Mouse (Mus musculus): ENCODE data around the gene Sec63. TPM values are rescaled to one million over a fixed set of nuclear protein-coding genes. Genes with fewer than 3 reads are reported as not detected.

The Sec63 gene
- polyA plus RNA-seq, 1 experiment, result 66.4 TPM

DNA sequence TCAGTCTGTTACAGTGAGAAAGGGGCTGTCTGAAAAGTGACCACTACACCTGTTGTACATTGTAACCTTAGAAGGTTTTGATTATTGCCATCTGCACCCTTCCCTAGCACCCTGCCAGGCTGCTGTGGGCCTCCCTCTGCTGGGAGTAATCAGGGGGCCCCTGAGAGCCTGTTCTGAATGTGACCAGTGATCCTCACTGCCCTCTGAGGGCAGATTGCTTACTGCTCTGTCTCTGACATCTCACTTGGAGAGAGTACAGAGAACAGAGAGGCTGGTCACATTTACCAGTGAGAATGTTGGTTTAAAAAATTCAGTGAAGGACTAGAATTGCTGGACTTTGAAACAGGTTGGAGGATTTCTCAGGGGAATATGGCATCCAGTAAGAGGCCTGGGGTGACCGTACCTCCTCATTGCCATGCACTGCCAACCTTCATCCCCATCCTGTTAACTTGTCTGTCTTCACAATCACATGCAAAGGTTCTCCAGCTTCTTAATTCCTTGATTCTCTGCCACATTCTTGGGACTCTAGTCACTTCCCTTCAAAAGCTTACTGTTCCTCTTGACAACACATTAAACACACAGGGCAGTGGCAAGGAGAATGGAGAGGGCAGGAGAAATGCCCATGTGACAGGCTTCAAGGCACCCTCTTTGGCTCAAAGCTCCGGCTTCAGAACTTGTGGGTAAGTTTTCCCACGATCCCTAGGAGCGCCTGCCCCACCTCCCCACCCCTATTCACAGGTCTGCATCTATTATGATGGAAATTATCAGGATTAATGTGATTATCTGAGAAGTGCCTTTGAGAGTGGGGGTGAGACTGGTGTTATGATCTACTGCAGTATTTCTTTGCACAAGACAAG lies 72.8 kb downstream of the Sec63 start:
- TF ChIP-seq CTCF (IDR thresholded peaks at IDR 0.05; ENCODE audit: control insufficient read depth, insufficient read depth, low read length) (no peak), POLR2A (IDR thresholded peaks at IDR 0.05; ENCODE audit: borderline replicate concordance, control insufficient read depth, low read depth, low read length) (no peak)
- Histone ChIP-seq H3K4me1 (ENCODE audit: control insufficient read depth, insufficient read depth, low read length) (no peaks in the 10 kb centered on the region), H3K4me3 (replicated peaks; ENCODE audit: control insufficient read depth, low read depth, low read length) (no peak overlapping the region), H3K27ac (ENCODE audit: control insufficient read depth, insufficient read depth, low read depth, low read length, poor library complexity) (no peak overlapping the region)
- WGBS, result 81% methylated on average over 4 of the region's 4 CpGs

DNA sequence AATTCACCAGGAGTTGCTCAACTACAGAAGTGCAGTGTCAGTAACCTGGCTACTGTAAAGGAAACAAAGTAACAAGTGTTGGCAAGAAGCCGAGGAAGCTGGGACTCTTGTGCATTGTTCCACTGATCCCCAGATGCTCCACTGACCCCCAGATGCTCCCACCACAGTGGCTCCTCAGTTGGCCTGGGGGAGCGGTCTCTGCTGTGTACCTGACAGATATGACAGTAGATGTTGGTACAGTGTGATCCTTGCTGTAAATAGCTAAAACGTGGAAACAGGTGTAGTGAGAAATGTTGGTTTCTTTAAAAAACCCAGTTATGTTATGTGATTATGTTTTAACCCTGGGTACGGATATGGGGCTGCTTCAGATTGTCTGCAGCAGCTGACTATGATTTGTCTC lies 76.8 kb downstream of the Sec63 start:
- H3K4me3 ChIP-seq (replicated peaks; ENCODE audit: control insufficient read depth, low read depth, low read length), result no peak overlapping the region
- H3K27ac ChIP-seq (ENCODE audit: control insufficient read depth, insufficient read depth, low read depth, low read length, poor library complexity), result no peak overlapping the region
- TF ChIP-seq CTCF (IDR thresholded peaks at IDR 0.05; ENCODE audit: control insufficient read depth, insufficient read depth, low read length) (no peak), POLR2A (IDR thresholded peaks at IDR 0.05; ENCODE audit: borderline replicate concordance, control insufficient read depth, low read depth, low read length) (no peak)
- no peaks in the 10 kb centered on the region for H3K4me1 ChIP-seq (ENCODE audit: control insufficient read depth, insufficient read depth, low read length)
- whole genome bisulfite sequencing, result 72% methylated on average over 4 of the region's 4 CpGs

DNA sequence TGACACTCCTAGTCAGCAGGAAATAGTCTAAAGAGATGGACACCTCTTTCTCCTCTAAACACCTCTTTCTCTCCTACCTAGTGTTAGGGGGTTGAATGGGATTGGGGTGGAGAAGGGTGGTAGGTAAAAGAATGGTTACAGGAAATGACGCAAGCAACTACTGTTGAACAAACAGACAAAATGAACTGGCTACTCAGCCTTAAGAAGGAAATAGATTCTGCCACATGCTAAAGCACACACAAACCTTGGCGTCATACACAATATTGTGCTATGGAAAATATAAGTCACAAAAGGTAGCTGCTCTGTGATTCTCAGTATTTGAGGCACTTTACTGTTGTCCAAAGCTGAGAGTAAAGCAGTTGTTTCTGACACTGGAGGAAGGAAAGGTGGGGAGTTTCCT lies 77.4 kb downstream of the Sec63 start:
- WGBS, result 70% methylated on average over 2 of the region's 2 CpGs
- no peak overlapping the region for H3K4me3 ChIP-seq (replicated peaks; ENCODE audit: control insufficient read depth, low read depth, low read length)
- H3K27ac ChIP-seq (ENCODE audit: control insufficient read depth, insufficient read depth, low read depth, low read length, poor library complexity), result no peak overlapping the region
- TF ChIP-seq CTCF (IDR thresholded peaks at IDR 0.05; ENCODE audit: control insufficient read depth, insufficient read depth, low read length) (no peak), POLR2A (IDR thresholded peaks at IDR 0.05; ENCODE audit: borderline replicate concordance, control insufficient read depth, low read depth, low read length) (no peak)
- H3K4me1 ChIP-seq (ENCODE audit: control insufficient read depth, insufficient read depth, low read length), result no peaks in the 10 kb centered on the region

DNA sequence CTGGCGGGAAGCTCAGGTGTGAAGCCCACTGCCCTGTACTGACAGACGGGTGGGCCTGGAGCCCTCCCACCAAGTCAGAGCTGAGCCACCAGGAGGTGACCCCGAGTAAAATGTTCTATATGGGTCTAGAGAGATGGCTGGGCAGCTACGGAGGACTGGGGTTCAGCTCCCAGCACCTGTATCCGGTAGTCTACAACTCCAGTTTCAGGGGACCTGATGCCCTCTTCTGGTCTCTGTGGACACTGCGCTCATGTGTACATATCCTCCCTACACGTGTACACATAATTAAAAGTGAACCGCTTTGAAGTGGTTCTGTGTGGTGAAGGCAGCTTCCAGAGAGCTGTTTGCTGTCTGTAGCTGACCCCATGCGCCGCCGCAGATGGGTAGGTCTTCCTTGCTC lies 78.7 kb downstream of the Sec63 start:
- 89% methylated on average over 11 of the region's 11 CpGs for WGBS
- no peak overlapping the region for H3K27ac ChIP-seq (ENCODE audit: control insufficient read depth, insufficient read depth, low read depth, low read length, poor library complexity)
- H3K4me1 ChIP-seq (ENCODE audit: control insufficient read depth, insufficient read depth, low read length), result no peaks in the 10 kb centered on the region
- no peak for TF ChIP-seq CTCF (IDR thresholded peaks at IDR 0.05; ENCODE audit: control insufficient read depth, insufficient read depth, low read length)
- TF ChIP-seq POLR2A (IDR thresholded peaks at IDR 0.05; ENCODE audit: borderline replicate concordance, control insufficient read depth, low read depth, low read length), result no peak
- no peak overlapping the region for H3K4me3 ChIP-seq (replicated peaks; ENCODE audit: control insufficient read depth, low read depth, low read length)

DNA sequence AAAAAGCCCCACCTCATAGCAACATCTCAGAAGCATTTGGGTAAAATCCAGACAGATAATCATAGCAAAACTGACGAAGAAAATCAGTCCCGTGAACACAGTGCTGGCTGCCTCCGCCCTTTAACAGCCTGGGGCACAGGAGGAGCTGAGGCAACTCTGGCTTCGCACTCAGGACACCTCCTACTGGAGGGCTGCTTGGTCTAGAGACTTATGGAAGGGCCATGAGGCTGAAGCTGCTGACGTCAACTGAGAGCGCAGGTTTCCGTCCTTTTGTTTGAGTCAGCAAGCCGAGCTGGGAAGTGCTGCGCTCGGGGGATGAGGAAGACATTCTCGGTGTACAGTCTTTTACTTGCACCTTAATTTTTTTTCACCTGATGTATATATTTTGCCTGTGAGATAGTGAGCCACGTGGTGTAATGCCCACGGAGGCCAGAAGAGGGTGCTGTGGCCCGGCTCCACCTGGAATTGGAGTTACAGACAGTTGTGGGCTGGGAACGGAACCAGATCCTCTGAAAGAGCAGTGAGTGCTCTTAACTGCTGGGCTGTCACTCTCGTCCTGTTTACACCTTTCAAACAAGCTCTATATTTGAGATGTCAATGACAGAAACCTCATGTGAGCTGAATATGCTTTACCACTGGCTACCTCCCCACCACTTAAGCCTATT lies 80.4 kb downstream of the Sec63 start:
- TF ChIP-seq CTCF (IDR thresholded peaks at IDR 0.05; ENCODE audit: control insufficient read depth, insufficient read depth, low read length) (peak; percentile 65), POLR2A (IDR thresholded peaks at IDR 0.05; ENCODE audit: borderline replicate concordance, control insufficient read depth, low read depth, low read length) (no peak)
- H3K4me1 ChIP-seq (ENCODE audit: control insufficient read depth, insufficient read depth, low read length), result no peaks in the 10 kb centered on the region
- WGBS, result 74% methylated on average over 16 of the region's 16 CpGs

DNA sequence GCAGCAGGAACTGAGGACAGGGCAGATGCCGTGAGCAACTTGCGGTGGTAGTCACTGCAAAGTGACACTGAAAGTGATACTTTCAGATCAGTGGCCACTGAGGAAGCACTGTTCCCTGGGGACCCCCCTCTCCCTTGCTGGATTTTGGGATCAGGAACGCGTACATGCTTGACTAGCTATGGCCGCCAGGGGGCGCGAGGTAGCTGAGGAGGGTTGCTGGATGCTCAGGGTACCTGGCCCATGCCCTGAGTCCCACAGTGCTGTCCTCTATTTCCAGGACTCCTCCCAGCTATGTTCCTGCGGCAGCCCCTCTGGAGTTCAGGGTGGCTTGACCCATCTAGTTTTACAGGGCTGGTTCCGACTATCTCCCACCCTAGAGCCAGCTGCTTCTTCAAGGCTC lies 81.1 kb downstream of the Sec63 start:
- Histone ChIP-seq H3K4me3 (replicated peaks; ENCODE audit: control insufficient read depth, low read depth, low read length) (no peak overlapping the region), H3K27ac (ENCODE audit: control insufficient read depth, insufficient read depth, low read depth, low read length, poor library complexity) (no peak overlapping the region), H3K4me1 (ENCODE audit: control insufficient read depth, insufficient read depth, low read length) (no peaks in the 10 kb centered on the region)
- 29% methylated on average over 9 of the region's 9 CpGs for WGBS
- TF ChIP-seq POLR2A (IDR thresholded peaks at IDR 0.05; ENCODE audit: borderline replicate concordance, control insufficient read depth, low read depth, low read length), result no peak
- peak; percentile 91 for TF ChIP-seq CTCF (IDR thresholded peaks at IDR 0.05; ENCODE audit: control insufficient read depth, insufficient read depth, low read length)

More for the DNA sequence above, 80.4 kb downstream of the Sec63 start:
- no peak overlapping the region for H3K4me3 ChIP-seq (replicated peaks; ENCODE audit: control insufficient read depth, low read depth, low read length)
- H3K27ac ChIP-seq (ENCODE audit: control insufficient read depth, insufficient read depth, low read depth, low read length, poor library complexity), result no peak overlapping the region

DNA sequence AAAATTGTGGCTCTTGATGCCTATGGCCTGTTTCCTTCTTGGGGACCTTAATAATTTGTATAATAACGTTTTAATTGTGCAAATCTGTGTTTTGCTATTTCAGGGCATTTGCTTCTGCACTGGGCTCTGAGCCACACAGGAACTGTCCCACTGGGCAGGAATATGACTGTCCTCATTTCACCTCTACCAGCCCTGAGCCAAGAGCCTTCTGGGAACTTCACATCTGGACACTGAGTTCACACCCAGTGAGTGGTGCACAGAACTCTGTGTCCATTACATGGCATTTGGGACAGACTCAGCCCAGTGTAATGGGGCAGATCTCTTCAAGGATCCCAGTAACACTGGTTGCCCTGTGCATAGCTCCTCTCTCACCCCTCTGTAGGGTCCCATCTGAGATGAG lies 82.1 kb downstream of the Sec63 start:
- 13% methylated on average over 1 of the region's 1 CpGs for WGBS
- H3K4me3 ChIP-seq (replicated peaks; ENCODE audit: control insufficient read depth, low read depth, low read length), result no peak overlapping the region
- TF ChIP-seq POLR2A (IDR thresholded peaks at IDR 0.05; ENCODE audit: borderline replicate concordance, control insufficient read depth, low read depth, low read length) (no peak), CTCF (IDR thresholded peaks at IDR 0.05; ENCODE audit: control insufficient read depth, insufficient read depth, low read length) (no peak)
- no peak overlapping the region for H3K27ac ChIP-seq (ENCODE audit: control insufficient read depth, insufficient read depth, low read depth, low read length, poor library complexity)
- no peaks in the 10 kb centered on the region for H3K4me1 ChIP-seq (ENCODE audit: control insufficient read depth, insufficient read depth, low read length)

DNA sequence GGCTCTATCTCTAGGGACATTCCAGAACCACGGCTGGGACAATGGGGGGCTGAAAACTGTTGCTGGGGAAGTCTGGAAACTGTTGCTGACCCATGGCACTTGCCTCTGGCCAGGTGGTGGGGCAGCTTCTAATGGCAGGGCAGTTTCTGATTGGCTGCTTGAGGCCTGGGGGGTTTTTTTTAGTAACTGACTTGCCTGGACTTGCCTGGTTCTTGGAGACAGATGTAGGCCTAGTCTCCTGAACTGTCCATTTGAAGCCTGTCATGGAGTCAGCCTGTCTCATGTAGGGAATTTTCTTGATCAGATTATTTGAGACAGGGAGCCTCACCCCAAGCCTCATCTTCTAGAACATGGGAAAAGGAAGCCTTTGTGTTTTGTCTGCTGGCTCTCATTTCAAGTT lies 84.2 kb downstream of the Sec63 start:
- H3K4me1 ChIP-seq (ENCODE audit: control insufficient read depth, insufficient read depth, low read length), result peaks cover 2% of the 10 kb centered on the region; the same call in 1 of the 2 replicates
- no peak overlapping the region for H3K27ac ChIP-seq (ENCODE audit: control insufficient read depth, insufficient read depth, low read depth, low read length, poor library complexity)
- no peak for TF ChIP-seq CTCF (IDR thresholded peaks at IDR 0.05; ENCODE audit: control insufficient read depth, insufficient read depth, low read length)
- no peak for TF ChIP-seq POLR2A (IDR thresholded peaks at IDR 0.05; ENCODE audit: borderline replicate concordance, control insufficient read depth, low read depth, low read length)
- no peak overlapping the region for H3K4me3 ChIP-seq (replicated peaks; ENCODE audit: control insufficient read depth, low read depth, low read length)
- 62% methylated on average over 1 of the region's 1 CpGs for WGBS
